Comparison of ENCODE assay signal across 10 mouse cellular contexts in the genomic region with DNA sequence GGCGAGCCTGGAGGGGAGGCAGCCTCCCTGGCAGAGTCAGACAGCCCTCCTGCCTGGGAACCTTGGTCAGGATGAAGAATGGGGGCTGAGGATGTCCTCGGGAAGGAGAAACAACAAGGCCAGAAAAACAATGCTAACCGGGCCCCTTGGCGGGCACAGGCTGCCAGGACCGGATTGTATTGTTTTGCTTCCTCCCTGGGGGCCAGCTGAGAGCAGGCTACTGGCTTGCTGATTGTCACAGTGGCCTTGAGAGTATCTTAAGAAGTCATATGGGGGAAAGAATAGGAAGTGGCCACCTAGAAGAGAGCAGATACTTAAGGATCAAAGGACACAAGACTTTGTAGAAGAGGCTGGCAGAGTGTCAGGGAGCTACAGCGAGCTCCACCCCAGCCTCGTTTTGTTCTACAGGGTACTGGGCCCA. TPM values are rescaled to one million over a fixed set of nuclear protein-coding genes. Genes with fewer than 3 reads are reported as not detected.
DNase-seq lines count a peak whose midpoint lies in the region; ATAC-seq lines count a peak whose summit lies in the region.
"Had no signal": no experiment of that assay in that cellular context is flagged by ENCODE, and none has a peak within 500 bp of the region (broad histone marks: within the 10 kb centered on the region; RNA-seq: fewer than 3 reads in every experiment).

No protein-coding gene starts in this region.

- no peak overlapping the region for H3K9ac ChIP-seq in hindbrain, embryonic 13.5 days
- no peak overlapping the region for H3K9ac ChIP-seq in hindbrain, embryonic 14.5 days

- no peak for ATAC-seq in hindbrain, embryonic 13.5 days (ENCODE audit: low FRiP score)
- no peak for ATAC-seq in hindbrain, embryonic 14.5 days (ENCODE audit: low FRiP score)

- no peak for DNase-seq in hindbrain, embryonic 14.5 days (ENCODE audit: low spot score)
- DNase-seq in heart, adult 8-10 months (ENCODE audit: low spot score), result peak; percentile 71
- peak; percentile 62 for DNase-seq in kidney, adult 9 months
- DNase-seq in lung, postnatal 25 days (ENCODE audit: low spot score), result peak; percentile 58
- DNase-seq in right cerebral cortex, adult 2 months (ENCODE audit: low spot score in 2 of 2), result no peak
- DNase-seq in urinary bladder, postnatal 25 days (ENCODE audit: low spot score), result no peak
- no peak for DNase-seq in retina, postnatal 1 day

- H3K4me3 ChIP-seq in hindbrain, embryonic 13.5 days, result no peak overlapping the region
- H3K4me3 ChIP-seq in hindbrain, embryonic 14.5 days (replicated peaks; ENCODE audit: low read length), result no peak overlapping the region

- H3K27me3 ChIP-seq in hindbrain, embryonic 13.5 days, result 0 out of 2 replicates have a peak, but pooled peaks cover 4% of the 10 kb centered on the region
- no peaks in the 10 kb centered on the region for H3K27me3 ChIP-seq in hindbrain, embryonic 14.5 days (ENCODE audit: control insufficient read depth, insufficient read depth, low read length)

- no peak overlapping the region for H3K4me2 ChIP-seq in hindbrain, embryonic 13.5 days
- H3K4me2 ChIP-seq in hindbrain, embryonic 14.5 days (replicated peaks), result no peak overlapping the region

- WGBS in hindbrain, embryonic 13.5 days, result 20% methylated on average over 7 of the region's 7 CpGs
- WGBS in hindbrain, embryonic 14.5 days, result 18% methylated on average over 7 of the region's 7 CpGs

- H3K9me3 ChIP-seq in hindbrain, embryonic 13.5 days, result no peaks in the 10 kb centered on the region
- no peaks in the 10 kb centered on the region for H3K9me3 ChIP-seq in hindbrain, embryonic 14.5 days (ENCODE audit: control insufficient read depth, low read length)

- no peaks in the 10 kb centered on the region for H3K36me3 ChIP-seq in hindbrain, embryonic 13.5 days
- H3K36me3 ChIP-seq in hindbrain, embryonic 14.5 days (replicated peaks; ENCODE audit: control insufficient read depth, insufficient read depth), result no peaks in the 10 kb centered on the region

- H3K4me1 ChIP-seq in hindbrain, embryonic 13.5 days (replicated peaks), result peaks cover 12% of the 10 kb centered on the region; the same call in 1 of the 2 replicates
- no peaks in the 10 kb centered on the region for H3K4me1 ChIP-seq in hindbrain, embryonic 14.5 days (replicated peaks; ENCODE audit: control insufficient read depth, insufficient read depth, low read length)

- 0 out of 2 replicates have a peak overlapping the region, but pooled peaks have one; percentile 20 for H3K27ac ChIP-seq in hindbrain, embryonic 13.5 days
- no peak overlapping the region for H3K27ac ChIP-seq in hindbrain, embryonic 14.5 days

RNA-seq across cellular contexts. Expression of a gene that starts 18.1 kb away (rescaled TPM):
- 110 and 119 TPM in 2 replicates for polyA plus RNA-seq in hindbrain, embryonic 13.5 days (2015; fragmentation: Nextera tagmentation; extraction: Ambion mirVana)
- 141 and 144 TPM in 2 replicates for polyA plus RNA-seq in hindbrain, embryonic 14.5 days (2014; fragmentation: Nextera tagmentation; extraction: Ambion mirVana)
- total RNA-seq in heart, adult 8-10 months (2022), result 100 to 1,000 TPM; 113 to 146 (median 132) TPM

RNA-seq across cellular contexts. Expression of a gene that starts 18.6 kb away (rescaled TPM):
- 1.1 and 1.2 TPM in 2 replicates for polyA plus RNA-seq in hindbrain, embryonic 13.5 days (2015; fragmentation: Nextera tagmentation; extraction: Ambion mirVana)
- polyA plus RNA-seq in hindbrain, embryonic 14.5 days (2014; fragmentation: Nextera tagmentation; extraction: Ambion mirVana), result 1.1 and 1.5 TPM in 2 replicates
- 10 to 100 TPM; 15.4 to 19.9 (median 18.0) TPM for total RNA-seq in heart, adult 8-10 months (2022)
- total RNA-seq: monocyte, adult 5-6 weeks had no signal

RNA-seq across cellular contexts. Expression of a gene that starts 53.3 kb away (rescaled TPM):
- 0.09 and 0.17 TPM in 2 replicates for polyA plus RNA-seq in hindbrain, embryonic 13.5 days (2015; fragmentation: Nextera tagmentation; extraction: Ambion mirVana)
- 0.21 and 0.33 TPM in 2 replicates for polyA plus RNA-seq in hindbrain, embryonic 14.5 days (2014; fragmentation: Nextera tagmentation; extraction: Ambion mirVana)
- not detected for total RNA-seq in heart, adult 8-10 months (2022)
- total RNA-seq: left cerebral cortex, postnatal 25 days; monocyte, adult 5-6 weeks had no signal

Comparison
In these comparisons a context has a peak if more than half of its experiments do, and no peak if none do; other contexts are left out.
1. DNase-seq: peak in heart, adult 8-10 months (single experiment), kidney, adult 9 months (single experiment) and lung, postnatal 25 days (single experiment); none in hindbrain, embryonic 14.5 days (single experiment), right cerebral cortex, adult 2 months (0 of 2), urinary bladder, postnatal 25 days (single experiment) and retina, postnatal 1 day (single experiment).